Mouse (Mus musculus): Measurements from ENCODE around the gene Cetn4.

Cetn4 gene

DNA sequence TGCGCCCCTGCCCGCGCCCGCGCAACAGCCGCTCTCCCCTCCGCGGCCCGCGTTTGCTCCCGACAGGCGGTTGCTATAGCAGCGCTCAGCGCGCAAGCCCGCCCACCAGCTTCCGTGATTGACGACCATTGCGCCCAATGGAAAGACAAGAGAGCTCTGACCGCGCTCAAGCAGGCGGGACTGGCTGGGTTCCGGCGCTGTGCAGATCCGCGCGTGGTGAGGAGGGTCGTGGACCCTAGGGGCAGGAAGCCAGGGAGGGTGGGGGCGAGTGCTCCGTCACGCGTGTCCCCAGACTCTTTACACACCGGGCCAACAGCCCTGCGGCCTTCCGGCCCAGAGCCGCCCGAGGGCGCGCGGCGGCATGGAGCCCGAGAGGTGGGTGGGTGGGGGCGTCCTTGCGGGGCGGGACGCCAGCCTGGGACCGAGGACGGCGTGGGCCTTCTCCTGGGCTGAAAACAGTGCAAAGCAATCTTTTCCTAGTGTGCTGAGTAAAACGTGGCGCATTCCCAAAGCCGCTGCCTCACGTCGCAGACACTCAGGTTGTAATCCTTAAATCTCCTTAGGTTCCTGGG lies at the start of gene Cetn4, which contains the start of gene Bbs12:
Gene Cetn4 (minus strand): TSS at position 339 of the 572 bp plus-strand sequence.
Gene Bbs12 (plus strand): TSS at position 185 of the 572 bp plus-strand sequence.
- peak; percentile 97 for DNase-seq

DNA sequence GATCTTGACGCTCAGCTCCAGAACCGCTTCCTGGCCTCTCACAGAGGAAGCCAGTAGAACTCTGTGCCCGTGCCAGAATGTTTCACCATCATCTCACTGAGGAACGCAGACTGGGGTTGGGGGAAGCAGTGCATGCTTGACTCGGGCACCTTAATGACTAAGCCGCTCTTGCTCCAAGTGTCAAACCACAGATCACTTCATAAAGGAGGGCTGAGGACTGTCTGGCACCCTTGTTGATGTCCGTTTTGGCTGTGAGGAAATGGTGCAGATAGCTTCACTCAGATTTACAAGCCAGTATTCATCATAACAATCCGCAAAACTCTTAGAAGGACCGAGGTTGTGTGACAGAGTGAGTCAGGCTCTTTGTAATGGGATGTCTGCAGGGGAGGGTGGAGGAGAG lies 48.2 kb upstream of the Cetn4 start:
- DNase-seq, result no peak

DNA sequence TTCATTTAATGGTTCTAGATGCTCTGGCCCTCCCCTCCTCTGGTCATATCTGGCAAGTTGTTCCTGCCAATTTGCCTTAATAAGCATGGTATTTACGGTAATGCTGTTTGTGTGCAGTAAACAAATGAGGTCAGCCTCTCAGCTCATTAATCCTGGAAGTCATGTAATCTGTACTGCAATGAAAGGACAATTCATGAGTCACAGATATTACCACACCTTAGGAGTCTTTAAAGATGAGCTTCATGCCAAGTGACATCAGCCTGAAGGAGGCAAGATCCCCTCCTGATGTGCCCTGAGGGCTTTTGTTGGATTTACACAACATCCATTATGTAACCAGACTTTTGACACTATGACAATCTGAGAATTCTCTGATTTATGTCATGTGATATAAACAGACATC lies 42.2 kb upstream of the Cetn4 start:
- DNase-seq, result no peak

DNA sequence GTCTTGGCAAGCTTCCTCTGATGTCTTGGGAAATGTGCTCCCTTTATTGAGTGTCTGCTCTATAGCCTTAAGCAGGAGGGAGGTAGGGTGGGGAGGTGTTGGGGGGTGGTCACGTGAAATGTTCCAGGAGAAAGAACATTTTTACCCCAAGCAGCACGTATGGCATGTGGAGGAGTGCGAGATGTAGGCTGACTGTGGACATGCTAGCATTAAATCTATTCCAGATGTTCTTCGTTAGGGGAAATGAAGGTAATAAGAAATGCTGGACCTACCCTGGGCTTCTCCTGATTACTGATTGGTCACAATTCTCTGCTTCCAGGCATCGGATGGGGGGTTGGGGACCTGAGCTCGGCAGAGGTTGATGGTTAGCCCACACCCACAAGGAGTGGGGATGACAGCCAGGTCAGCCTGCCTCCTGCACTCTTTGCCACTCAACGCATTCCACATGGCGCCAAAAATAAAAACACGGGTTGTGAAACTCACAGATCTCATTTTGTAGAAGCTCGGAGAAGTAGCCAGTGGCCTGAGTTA lies 41.5 kb upstream of the Cetn4 start:
- DNase-seq, result no peak

DNA sequence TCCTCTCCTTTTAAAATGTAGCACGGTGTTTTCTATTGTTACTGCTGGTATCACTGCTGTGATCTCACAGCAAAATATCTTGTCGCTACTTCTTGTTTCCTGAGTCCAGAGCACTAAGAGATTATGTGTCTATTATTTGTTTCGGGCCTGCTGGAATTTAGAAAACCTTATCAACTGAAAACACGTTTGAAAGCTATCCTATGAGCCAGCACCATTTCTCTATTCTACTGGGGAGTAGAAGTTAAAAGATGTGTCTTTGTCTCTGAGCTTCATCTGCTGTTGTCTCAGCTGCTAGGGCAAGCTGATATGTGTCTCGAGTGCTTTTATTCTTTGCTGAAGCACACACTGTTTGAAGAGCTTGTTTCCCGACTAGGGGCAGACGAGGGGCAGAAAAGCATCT lies 37.9 kb upstream of the Cetn4 start:
- DNase-seq, result no peak

DNA sequence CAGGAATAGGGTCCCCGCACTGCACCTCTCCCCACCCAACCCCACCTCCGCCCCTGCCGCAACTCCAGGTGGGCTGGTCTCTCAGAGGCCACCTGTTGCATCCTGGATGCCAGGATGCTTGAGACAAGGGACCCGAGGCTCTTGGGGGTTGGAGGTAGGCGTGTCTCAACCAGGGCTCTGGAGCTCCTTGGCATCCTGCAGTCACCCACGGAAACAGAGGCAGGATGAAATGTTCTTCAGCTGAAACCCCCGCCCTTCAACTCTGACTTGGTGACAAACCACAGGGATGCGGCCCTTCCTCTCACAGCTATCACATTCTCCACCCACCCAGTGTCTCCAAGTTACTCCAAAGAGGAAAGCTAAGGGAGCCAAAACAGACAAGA lies 36.6 kb upstream of the Cetn4 start:
- DNase-seq, result no peak

DNA sequence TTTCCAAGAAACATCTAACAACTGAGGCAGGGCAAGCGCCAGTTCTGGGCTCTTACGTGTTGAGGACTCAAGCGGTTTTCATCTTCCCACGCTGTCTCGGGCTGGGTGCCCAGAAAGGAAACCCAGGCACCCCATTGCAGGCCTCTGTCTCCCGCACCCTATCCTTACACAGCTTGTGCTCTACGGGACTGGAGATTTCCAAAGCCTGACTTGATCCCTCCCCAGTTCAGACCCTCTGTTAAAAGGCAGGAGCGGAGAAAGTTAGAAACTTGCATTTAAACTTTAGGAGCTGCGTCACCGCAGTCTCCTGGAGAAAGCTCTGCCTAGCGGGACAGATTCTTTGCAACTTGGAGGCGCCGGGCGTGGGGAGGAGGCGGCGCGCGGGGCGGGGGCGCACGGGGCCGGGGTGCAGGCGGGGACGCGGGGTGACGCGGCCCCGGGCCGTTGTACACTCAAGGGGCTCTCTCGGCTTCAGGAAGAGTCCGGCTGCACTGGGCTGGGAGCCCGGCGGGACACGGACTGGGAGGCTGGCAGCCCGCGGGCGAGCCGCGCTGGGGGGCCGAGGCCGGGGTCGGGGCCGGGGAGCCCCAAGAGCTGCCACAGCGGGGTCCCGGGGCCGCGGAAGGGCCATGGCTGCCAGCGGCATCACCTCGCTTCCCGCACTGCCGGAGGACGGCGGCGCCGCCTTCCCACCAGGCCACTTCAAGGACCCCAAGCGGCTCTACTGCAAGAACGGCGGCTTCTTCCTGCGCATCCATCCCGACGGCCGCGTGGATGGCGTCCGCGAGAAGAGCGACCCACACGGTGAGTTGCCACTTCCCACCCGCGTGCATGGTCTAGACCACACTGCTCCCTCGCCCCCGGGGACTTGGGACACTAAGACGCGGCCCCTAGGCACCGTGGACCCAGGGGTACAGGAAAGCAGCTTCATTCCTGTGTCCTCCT lies 36.0 kb upstream of the Cetn4 start, which contains the start of gene Fgf2:
Gene Fgf2 (plus strand): TSS at position 126 of the 945 bp plus-strand sequence.
- DNase-seq, result no peak

DNA sequence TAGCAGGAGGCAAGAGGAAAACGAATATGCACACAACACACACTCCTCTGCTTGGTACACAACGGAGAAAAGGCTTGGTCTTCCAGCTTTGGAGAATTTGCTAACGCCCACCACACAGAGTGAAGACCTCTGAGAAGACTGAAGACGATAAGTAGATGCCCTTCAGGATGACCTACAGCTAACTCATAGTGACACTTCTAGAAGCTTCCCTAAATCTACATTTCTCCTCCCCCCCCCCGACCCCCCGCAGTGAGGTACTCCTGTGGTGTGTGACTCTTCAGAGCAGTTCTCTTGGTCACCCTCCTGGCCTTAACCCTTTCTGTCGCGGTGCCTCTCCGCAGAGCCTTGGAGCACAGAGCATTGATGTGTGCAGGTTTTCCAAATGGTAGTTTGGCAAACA lies 35.2 kb upstream of the Cetn4 start:
- no peak for DNase-seq

DNA sequence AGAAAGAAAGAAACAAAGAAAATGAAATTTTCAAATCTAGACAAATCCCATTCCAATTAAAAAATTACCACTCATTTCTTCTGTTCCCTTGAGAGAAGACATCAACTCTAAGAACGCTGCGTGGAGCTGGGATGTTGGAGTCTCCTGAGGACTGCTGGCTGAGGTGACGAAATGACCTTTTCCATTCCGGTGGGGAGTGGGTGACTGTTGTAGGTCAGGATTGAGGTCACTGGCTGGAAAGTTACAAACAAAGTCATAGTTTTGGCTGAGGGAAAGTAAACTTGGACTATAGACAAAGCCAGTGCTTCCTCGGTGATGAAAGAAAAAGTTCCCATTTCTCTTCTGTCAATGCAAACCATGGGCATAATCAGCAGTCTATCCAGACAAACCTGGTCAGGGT lies 30.3 kb upstream of the Cetn4 start:
- no peak for DNase-seq

DNA sequence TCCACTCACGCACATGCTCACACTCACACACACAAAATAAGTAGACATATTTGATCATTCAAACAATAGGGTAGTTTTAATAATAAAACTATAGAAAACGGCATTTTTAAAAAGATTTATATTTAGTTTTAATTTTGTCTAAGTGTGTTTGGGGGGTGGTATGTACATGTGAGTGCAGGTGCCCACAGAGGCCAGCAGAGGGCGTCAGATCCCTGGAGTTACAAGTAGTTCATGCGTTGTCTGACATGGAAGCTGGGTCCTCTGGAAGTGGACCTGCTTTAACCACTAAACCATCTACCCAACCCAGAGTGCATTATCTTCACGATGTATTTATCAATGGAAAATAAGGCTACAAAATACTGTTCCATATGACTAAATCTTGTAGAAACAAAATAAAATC lies 28.6 kb upstream of the Cetn4 start:
- no peak for DNase-seq

DNA sequence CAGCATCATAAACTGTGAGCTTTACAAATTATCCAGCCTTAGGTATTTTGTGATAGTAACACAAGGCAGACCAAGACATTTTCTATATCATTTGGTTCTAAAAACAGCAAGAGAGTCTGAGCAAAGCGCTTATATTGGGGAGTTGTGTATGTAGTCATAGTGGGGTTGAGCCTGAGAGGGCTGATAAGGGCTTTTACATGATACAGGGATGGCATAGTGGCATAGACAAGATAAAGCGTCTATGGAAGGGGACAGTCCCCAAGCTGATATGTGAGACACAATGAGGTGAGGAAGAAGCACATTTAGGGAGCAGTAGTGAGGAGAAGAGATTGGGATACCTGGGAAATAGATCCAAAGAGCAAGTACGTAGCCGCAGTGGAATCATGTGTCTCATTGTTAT lies 21.5 kb upstream of the Cetn4 start:
- DNase-seq, result no peak

DNA sequence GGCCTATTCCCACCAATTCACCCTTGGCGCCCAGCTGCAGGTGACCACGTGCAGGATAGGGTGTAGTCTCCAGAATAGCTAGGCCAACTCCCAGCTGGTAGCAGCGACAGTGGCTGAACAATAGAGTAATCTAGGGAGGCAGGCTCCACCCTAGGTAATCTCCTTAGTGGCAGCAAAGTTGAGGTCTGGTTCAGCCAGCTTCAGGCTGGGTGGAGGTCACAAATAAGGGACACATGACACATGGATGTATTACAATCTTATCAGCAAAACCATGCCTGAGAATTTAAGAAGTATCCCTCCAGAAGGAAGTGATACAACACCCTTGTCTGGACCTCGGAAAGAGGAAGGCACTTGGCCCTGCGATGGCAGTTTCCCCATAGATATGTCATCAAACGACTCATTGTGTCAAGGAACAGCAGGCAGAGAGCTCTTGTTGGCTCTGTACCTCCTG lies 19.5 kb upstream of the Cetn4 start:
- DNase-seq, result no peak

DNA sequence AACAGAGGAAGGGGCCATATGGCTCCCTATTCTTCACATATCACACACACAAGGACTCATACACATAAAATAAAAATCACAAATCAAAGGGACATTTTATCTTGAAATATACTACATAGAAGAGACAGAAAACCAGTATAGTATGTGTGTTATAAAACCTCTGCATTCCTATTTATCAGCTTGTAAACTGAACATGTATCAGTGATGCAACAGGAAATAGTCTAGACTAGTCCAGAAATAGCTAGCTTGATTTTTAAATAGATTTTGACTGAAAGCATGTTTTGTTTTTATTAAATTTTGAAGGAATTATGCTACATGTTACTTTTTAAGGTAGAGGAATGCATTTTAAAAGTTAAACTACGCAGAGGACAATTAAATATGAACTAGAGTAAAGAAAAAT lies 17.5 kb upstream of the Cetn4 start:
- no peak for DNase-seq

DNA sequence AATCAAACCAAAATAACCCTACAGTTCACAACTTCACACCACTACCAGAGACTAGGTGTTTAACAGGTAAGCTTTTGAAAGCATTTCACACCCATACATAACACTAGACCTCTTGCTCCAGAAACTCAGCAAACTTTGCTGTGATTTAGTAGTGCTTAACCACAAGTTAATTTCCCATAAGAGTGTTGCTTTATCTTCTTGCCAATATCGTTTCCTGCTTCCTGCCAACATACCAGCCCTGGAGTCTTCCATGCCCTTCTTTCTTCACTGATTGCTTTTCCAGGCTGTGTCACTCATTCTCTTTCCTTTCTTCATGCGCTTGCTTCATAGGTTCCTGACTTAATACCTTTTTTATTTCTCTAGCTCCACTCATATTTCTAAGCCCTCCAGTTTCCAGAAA lies 16.0 kb upstream of the Cetn4 start:
- no peak for DNase-seq

DNA sequence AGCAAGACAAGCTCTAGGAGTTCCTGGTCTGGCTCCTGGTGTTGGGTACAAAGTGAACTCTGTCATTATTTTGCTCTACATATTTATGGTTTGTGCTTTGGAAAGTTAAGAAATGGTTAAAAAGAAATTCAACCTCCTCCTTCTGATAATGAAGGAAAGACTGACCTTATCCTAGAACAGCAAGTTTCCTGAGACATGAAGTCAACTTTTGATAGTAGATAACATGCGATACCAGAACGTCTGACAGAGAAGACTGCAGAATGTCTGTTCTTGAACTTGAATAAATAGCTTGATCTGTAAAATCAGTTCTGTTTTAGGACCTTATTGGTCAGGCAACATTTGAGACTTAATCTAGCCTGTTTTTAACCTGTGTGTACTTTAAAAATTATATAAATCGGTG lies 14.1 kb upstream of the Cetn4 start:
- DNase-seq, result no peak

DNA sequence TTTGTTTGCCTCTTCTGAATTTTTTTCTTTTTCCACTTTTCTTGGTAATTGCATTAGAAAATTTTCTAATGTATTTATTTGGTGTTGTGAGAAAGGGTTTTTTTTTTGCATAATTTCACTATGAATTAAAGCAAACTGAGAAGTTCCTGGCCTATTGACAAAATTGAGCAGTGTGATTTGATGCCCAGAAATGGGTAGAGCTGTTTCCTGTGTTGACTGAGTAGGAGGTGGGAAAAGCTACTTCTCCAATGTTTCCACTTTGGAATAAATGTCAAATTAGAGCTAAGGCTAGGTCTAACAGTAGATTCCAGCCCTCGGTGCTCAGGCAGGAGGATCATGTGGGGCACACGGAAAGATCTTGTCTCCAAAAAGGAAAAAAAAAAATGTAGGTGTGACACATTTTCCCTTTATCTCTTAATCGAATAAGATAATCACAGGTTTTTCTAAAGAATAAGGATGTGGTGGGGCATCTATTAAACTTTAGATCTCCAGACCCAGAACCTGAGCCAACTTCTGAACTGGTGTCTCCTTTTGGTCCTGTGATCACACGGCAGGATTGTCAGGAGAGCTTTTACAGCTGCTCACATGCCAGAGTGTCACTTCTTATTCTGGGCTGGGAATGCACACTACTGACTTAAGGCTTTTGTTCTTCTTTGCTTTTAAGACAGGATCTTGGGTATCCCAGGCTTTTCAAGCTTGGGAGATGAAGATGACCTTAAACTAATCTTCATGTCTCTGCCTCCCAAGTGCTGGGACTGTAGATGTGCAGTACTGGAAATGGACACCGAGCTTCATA lies 13.0 kb upstream of the Cetn4 start:
- DNase-seq, result no peak

DNA sequence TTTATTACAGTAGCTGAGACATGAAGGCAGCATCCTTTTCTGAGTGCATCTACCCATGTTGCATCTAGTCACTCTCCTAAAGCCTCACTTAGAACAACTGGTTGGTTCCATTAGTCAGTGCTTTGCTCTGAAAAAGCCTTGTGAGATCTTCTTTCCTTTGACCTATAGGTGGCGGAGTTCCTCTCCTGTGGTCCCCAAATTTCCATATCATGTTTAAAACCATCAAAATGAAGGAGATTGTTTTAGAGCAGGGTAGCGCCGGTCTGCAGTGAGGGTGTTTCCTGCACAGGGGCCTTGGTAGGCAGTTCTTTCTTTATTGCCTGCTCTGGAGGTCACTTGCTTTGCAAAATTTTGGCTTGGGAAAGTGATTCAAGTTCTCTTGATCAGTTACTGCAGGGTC lies 11.8 kb upstream of the Cetn4 start:
- DNase-seq, result peak; percentile 21

DNA sequence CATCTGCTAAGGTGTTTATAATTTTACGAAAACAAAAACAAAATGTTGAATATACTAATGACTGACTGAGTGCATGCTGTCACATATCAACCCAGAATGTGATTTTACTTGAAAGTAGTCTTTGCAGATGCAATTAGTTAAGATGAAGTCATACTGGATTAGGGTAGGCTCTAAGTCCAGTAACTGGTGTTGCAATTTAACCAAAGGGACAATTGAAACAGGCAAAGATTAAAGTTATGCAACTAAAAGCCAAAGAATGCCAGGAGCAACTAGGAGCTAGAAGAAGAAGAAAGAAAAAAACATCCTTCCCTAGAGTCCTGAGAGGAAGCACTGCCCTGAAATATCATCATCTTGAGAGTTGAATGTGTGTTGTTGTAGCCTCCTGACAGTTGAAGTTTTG lies 3.7 kb upstream of the Cetn4 start:
- peak; percentile 65 for DNase-seq

DNA sequence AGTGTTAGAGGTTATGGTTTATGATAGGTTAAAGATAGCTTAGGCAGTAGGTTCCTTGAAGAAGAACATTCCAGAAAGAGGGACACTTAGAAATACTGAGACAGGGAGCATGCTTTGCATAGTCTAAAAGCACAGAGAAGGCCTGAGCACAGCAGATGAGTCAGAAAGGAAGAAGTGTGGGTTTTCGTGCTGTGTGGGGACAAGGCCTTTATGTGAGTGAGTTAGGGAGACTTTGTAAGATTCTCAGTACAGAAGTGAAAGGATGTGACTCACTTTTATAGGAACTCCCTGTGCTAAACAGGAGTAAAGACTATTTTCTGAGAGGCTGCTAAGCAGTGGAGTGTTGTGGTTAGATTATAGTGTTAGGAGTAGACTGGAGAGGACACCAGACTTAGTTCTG lies 863 bp upstream of the Cetn4 start:
- peak; percentile 19 for DNase-seq

DNA sequence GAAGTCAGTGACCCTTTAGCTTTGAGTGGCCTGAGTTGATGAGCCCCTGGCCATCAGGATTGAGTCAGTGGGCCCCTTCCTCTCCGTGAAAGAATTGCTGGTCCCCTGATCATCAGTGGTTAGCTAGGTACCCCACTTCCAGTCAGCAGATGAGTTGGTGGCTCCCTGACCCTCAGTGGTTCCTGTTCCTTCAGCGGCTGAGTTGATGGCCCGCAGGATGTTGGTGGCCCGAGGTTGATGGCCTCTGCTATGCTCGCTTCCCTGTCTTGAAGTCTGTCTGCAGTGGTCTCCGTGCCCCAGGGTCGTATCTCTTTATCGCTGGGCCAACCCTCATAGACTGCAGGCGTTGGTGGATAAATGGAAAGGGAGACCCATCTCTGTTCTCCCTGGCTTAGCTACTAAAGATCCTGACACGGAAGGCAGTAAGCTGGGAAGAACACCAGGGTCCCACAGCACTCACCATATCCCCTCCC lies 575 bp downstream of the Cetn4 start:
- peak; percentile 14 for DNase-seq

DNA sequence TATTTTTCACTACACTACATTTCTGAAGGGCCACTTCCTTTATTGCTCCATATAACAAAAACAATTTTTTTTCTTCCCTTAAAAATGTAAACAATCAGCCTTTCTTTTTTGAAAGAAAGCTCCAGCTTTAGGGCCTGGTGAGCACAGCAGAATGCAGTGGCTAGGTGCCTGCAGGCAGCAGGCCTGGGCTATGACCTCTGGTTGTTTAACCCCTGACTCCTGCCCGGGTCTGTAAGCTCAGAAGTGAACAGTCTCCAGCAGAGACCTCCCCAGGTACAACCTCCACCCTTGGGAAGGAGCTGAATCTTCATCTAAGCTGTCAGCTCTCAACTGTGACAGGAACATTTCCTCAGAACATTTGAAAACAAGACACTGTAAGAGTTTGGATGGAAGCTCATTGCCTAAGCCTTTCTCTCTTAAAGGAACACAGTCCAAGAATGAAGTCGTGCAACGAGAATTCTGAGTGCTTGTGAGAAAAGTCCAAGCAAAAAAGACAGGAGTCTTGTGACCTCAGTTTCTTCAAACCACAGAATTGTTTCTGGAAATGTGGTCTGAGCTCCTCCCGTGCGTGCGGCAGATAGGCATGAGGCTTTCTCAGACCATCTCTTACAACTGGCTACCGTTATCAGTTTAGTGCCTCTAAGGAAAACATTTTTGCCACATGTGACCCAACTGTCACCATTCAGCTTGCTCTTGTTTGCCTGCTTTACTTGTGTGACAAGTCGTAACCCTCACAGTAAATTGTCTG lies 8.9 kb downstream of the Cetn4 start:
- no peak for DNase-seq

DNA sequence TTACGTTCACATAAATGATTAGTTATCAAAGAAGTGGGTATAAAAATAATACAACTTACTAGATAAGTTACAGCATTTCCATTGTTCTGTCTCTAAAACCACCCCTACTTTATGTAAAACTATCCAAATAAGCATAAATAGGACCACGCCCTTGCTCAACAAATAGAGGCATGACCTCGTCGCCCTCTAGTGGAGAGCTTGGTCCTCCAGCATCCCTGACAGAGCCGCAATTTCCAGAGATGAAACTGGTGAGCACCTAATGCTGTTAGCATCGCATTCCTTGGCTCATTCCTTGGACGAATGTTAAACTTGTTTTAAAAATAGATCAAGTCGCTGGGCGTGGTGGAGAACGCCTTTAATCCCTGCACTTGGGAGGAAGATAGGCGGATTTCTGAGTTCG lies 9.8 kb downstream of the Cetn4 start:
- DNase-seq, result peak; percentile 45

Measured in kidney, adult 9 months (tissue).